Mouse (Mus musculus): ENCODE measurements at regions not wholly inside any gene's neighbourhood (a gene's known extent, or its start where the extent isn't known, plus 50 kb on each side); places are given as distances from the start of the nearest gene placed in this dataset.

DNA sequence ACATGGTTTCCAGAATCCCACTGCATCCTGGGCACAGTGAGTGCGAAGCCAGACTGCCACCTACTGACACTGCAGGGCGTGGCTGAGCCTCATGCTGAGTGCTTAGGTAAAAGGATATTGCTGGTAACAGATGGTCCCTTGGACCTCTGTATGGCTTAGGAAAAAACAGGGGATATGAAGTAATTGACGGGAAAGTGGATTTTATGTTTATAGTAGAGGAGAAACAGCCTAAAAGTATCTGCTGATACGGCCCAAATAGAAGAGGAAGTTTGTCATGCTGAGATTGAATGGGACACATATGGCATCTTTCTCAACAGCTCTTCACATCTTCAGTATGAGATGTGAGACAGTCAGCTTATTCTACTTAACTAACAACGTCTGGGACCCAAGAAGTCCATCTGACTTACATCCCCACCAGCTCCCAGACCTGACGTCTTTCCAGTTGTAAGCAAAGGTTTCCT is 182.1 kb downstream of the Rap2a start:
- peak; percentile 36 to 53 for DNase-seq (ENCODE audit: low spot score in 2 of 2)

DNA sequence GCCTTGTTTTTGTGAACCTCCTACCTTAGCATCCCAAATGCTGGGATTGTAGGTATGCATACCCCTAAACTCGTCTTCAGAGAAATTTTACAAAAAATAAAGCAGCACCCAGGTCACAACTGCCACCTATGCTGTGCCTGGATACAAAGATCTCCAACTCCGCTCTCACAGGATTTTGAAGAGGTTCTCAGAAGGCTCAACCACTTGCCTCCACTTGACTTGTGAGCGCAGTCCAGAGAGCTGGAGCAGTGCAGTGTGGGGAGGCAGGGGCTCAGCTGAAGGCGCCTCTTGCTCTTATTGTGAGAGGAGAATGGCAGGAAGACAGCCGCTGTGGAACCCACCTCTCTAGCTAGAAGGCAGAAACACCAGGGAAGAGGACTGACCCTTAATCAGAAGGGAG is 182.9 kb downstream of the Rap2a start:
- DNase-seq (ENCODE audit: low spot score in 2 of 2) = no peak

DNA sequence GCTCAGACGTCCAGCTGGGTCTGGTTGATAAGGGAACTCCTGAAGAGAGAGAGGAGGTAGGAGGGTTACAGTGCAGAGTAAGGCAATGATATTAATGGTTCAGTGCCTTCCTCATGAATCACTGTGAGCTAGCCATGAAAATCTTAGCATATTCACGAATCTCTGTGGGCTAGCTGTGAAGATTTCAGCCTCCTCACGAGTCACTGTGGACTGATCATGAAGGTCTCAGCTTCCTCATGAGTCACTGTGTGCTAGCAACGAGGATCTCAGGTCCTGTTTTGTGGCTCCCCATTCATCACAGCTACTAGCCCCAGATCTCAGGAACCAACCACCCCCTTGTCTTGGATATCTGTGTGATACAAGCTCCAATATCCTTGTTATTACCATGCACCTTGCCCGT is 191.4 kb downstream of the Rap2a start:
- DNase-seq (ENCODE audit: low spot score in 2 of 2) = no peak

DNA sequence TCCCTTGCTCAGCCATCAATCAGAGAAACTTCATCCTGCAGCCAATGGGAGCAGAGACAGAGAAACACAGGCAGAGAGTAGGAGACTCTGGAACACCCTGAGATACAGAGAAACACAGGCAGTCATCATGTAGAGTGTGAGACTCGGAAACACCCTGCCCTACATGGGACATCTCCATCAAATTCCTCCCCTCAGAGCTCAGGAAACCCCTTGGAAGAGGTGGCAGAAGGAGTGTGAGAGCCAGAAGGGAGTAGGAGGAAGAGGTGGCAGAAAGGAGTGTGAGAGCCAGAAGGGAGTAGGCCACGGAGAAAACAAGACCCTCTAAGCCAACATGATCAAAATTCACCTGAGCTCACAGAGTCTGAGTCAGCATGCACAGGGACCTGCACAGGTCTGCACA is 197.5 kb downstream of the Rap2a start:
- DNase-seq (ENCODE audit: low spot score in 2 of 2) = no peak

DNA sequence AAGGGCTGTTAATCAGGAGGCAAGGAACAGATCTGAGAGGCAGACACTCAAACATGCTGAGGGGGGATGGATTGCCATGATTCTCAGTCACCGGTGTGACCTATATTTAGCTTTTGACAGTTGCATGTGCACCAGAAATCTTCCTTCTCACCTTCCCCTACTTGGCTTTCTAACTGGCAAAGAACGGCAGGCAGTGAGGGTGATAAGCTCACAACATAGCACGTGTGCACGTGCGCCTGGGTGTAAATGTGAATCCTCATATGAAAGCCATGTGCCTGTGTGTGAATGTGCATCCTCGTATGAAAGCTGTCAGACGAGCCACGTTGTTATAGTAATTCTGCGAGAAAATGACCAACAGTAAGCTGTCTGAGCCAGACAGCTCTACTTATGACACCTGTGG is 200.3 kb downstream of the Rap2a start:
- DNase-seq (ENCODE audit: low spot score in 2 of 2) = no peak

DNA sequence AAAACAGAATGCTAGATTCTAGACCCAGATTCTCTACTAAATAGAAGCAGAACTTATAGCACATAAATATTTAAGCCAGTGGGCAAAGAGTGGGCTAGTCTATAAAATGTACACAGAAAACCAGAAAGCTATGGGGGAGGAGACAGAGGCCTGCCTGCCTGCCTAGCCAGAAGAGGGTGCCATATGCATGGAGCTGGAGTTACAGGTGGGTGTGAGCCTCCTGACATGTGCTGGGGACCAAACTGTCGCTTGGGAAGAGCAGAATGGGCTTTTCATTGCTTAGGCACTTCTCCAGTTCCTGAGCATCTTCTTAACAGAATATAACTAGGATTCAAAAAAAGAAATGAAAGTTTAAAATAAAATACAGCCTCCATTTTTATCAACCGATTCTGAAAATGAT is 200.8 kb downstream of the Rap2a start:
- DNase-seq (ENCODE audit: low spot score in 2 of 2) = peak in 1 of 2 experiments; percentile 20

DNA sequence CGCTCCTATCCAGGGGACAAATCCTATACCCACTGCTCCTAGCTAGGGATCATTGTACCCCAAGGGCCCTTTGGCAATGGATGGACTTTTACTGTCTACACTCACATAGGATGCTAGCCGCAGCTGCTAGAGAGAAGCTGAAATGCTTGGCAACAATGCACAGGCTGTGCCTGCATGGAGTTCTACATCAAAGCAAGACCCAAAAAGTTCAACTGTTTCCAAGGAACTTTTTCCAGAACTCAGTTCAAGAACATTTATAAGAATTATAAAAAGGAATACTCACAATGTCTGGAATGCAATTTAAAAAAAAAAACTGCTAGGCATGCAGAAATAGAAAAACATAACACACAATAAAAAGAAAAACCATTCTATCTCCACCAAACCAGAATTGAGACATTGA is 202.0 kb downstream of the Rap2a start:
- DNase-seq (ENCODE audit: low spot score in 2 of 2) = no peak

DNA sequence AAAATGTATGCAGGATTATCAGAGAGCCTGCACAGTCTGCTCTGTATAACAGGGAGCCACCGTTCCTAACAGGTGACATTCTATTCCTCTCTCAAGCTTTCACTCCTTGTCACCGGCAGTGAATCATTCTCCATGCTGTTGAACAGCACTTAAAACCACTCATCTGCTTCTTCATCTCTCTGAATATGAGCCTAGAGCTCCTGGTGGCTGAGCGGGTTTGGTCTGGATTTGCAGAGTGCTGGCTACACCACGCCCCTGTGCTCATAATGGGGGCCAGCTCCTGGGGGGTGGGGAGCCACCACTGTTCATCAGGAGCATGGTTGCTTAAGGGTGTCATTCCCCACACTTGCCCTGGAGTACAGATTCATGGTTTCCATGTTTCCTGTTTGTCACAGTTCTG is 207.0 kb downstream of the Rap2a start:
- DNase-seq (ENCODE audit: low spot score in 2 of 2) = no peak

DNA sequence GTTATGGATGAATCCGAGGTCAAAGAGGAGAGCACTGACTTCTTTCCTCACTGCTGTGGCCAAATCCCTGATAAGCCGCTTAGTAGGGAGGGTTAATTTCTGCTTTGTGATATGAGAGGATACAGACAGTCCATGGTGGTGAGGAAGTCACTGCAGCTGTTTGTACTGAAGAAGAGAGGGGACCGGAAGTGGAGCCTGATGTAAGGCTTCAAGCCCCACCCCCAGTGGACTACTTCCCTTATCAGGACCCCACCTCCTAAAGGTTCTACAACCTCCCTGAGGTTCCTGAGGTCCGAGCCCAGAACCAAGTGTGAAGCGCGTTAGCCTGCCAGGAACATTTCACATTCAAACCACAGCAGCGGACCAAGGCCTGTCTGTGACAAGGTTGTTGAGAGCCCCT is 207.6 kb downstream of the Rap2a start:
- no peak for DNase-seq (ENCODE audit: low spot score in 2 of 2)

DNA sequence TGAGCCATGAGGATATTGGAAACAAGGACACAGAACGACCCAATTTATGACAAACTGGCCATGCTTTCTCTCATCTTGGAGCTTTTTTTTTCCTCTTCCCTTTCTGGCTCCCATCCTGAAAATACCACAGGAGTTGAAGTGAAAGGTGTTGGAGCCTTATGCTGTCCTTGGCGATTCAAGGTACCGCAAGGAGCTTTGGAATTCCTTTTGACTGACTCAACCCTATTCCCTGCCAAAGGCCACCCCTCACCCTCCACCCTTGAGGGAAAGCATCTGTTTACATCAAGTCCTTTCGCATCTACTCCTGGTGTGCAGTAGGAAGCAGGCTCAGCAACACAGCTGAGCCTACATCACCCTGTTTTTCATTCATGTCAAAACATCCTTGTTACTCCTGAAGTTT is 208.5 kb downstream of the Rap2a start:
- DNase-seq (ENCODE audit: low spot score in 2 of 2) = no peak

DNA sequence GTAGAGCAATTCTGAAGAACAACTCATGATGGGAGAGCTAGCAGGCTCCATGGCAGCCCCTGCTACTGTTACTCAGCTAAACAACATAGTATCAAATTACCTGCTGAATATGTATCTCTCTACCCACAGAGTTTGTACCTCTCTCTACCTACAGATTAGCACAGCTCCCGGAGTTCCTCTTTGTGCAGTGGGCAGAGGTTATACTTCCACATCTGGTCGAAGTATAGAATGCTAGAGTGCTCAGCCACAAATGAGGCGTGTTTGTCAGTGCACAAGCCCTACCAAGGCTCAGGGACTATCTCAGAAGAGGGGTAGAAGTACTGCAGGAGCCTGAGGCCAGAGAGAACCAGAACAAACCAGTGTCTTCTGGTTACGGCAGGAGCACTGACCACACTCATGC is 211.6 kb upstream of the Ipo5 start:
- DNase-seq (ENCODE audit: low spot score in 2 of 2) = no peak

DNA sequence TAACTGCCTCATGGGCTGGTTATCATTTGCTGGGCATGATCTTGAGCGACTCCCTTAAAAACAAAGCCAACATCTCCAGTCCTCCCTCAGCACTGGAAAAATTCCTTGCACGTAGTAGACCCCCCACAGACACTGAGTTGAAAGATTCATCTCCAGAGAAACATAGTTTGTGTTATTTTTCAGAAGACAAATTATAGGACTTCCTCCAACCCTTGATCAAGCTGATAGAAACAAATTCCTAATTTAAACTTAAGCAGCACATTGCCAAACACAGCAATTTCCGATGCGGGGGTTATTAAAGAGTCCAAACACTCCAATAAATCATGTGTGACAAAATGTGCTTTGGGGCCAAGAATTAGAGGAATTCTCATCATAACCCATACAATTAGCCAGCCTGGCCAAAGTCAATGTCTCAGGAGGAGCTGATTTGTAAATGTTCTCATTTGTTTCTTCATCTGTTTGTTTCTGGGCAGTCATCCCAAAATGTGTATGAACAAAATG is 205.7 kb upstream of the Ipo5 start:
- no peak for DNase-seq (ENCODE audit: low spot score in 2 of 2)

DNA sequence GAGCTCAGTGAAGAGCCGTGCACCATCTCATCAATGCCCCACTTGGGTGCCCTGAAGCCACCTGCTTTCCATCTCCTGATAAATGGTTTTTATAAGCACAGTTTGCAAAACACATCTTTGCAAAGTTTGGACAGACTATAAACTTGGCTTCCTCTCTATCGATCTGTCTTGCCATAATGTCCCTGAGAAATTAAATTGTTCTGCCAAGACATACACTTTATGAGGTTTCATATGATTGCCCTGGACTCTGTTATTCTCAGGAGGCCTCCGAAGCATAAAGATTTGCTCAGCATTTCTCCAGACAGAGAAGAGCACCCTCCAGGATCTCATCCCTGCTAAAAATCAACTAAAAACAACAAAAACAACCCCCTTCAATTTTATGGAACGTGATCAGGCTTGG is 200.2 kb upstream of the Ipo5 start:
- DNase-seq (ENCODE audit: low spot score in 2 of 2) = no peak

DNA sequence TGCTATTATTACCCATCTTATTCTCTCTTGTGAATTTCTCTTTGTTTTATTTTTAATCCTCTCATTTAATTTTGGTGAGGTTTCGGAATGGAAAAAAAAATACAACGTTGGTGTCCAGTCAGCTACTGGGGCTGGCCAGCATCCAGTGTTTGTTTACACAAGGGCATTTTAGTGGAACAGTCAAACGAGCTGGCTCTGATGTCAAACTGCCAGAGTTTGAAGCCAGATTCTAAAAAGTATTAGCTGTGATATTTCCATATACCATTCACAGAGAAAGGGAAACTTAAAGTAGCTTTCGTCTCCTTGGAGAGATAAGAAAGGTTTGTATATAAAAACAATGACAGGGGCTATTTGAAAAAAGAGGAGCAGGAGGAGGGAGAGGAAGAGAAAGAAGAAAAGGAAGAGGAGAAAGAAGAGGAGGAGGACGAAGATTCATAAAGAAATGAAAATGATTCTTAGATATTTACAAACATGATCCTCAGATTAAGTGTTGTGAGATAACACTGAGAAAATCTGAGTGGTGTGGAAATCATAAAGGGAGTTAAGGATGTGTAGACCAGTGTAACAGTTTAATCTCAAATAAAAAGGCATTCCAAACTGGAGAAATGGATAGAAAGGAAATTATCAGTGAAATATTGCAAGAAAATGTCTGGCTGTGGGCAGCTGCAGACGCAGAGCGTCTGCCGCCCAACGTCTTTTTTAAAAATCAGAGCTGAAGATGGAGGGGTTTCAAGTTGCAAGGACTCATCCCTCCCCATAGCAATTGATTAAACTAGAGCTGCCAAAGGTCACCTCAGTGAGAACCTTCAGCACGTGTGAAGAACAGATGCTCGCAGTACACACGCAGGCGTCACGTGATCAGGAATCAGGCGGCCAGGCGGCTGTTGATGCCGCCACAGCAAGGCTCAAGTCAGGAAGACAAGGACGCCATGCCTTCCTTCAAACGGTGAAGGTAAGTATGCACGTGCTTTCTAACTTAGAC is 190.3 kb upstream of the Ipo5 start:
- no peak for DNase-seq (ENCODE audit: low spot score in 2 of 2)

DNA sequence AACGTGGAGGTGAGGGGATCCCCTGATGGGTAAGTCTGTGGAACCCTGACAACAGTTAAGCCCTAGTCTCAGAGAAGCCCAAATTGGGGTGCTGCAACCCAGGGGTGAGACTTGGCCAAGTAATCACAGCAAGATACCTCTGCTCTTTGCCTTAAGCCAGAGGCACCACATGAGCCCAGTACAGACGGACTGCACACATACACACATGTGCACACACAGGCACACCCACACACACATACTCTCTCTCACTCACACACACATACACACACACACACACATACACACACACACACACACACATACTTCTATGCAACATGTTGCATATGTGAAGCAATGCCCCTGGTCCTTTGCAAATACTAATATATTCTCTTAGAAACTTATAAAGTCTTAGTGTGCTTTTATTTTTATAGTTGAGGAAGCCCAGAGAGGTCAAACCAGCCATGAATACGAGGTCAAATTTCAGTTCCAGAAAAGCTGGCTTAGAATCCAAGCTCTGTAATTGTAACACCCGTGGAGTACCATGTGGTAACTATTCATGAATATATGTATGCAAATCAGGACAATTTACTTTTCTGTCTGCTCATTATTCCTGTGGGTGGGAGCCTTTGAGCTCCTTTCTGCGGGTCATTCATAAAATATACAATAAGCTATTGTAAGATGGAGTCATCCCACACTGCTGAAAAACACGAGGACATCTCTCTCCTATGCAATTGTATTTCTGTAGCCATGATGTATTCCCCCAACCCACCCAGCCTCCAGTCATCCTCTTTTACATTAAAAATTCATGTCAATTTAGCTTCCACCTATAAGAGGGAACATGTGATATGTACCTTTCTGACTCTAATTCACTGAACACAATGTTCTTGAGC is 189.2 kb upstream of the Ipo5 start:
- DNase-seq (ENCODE audit: low spot score in 2 of 2) = no peak

DNA sequence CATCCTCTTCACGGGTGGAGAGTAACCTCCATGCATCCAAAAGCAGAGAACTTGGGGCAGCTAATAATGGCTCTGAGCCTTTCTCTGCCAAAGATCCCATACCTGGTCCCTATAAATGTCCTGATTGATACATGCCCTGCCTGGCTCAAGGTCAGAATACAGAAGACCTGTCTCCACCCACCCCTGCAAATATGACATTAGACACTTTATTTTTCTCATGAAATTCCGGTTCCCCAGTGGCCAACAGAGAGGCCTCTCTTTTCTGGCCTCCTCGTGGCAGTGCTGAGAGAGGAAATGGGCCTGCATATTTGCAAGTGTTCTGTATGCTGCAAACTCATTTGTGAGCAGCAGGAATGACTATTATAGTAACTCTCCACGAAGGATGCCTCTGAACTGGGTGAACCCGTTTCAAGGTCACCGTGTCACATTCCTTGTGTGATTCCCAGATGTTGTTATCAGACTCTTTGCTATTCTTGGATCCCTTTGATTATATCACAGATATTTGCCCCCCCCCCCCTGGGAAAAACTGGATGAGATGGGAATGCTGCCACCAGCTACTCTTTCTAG is 188.4 kb upstream of the Ipo5 start:
- no peak for DNase-seq (ENCODE audit: low spot score in 2 of 2)

DNA sequence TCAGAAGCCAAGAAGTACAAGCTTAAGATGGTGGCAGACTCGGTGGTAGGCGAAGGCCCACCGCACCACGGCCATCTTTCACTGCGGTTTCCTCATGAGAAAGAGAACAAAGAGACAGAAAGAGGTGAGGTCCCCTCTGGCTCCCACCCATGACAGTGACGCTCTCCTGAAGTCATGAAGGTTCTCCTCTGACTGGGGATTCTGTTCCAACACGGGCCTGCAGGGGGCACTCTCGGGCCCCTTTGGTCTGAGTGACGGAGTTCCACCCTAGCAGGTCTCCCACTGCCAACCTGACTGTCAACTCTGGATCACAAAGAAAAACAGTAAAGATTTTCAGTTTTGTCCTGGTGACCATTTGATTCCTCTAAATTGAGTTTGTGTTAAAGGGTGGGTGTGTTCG is 182.9 kb upstream of the Ipo5 start:
- DNase-seq (ENCODE audit: low spot score in 2 of 2) = no peak

DNA sequence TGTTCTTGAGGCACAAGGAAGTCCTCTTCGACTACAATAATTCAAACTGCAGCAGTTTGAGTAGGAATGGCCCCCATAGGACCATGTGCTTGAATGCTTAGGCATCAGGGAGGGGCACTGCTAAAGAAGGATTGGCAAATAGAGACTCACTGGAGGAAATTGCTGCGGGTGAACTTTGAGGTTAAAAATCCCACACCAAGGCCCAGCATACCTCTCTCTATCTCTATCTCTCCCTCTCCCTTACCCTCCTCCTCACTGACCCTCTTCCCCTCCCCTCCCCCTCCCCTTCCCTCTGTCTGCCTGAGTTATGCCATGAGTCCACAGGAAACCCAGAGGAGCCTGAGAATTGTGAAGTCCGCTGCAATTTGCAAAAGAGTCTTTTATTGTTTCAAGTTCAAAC is 180.8 kb upstream of the Ipo5 start:
- DNase-seq (ENCODE audit: low spot score in 2 of 2) = no peak

DNA sequence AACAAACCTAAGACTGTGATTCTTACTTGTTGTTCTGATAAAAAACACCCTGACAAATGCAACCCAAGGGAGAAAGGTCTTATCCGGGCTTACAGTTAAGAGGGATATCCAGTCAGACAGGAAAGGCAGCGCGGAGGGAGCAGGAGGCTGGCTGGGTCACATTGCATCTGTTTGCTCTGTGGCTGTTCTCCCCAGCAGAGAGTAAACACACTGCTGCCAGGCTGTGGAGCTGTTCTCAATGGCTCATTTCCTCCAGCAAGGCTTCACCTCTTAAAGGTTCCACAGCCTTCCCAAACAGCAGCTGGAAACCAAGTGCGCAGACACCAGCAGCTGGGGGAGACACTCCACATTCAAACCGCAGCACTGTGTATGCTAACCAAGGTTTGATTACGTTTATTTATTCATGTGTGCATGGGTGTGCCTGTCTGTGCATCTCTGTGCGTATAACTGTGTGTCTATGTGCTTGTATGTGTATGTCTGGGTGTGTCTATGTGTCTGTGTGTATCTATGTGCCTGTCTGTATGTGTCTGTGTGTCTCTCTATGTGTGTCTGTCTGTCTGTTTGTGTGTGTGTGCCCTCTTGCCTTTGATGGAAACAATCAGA is 179.2 kb upstream of the Ipo5 start:
- no peak for DNase-seq (ENCODE audit: low spot score in 2 of 2)

DNA sequence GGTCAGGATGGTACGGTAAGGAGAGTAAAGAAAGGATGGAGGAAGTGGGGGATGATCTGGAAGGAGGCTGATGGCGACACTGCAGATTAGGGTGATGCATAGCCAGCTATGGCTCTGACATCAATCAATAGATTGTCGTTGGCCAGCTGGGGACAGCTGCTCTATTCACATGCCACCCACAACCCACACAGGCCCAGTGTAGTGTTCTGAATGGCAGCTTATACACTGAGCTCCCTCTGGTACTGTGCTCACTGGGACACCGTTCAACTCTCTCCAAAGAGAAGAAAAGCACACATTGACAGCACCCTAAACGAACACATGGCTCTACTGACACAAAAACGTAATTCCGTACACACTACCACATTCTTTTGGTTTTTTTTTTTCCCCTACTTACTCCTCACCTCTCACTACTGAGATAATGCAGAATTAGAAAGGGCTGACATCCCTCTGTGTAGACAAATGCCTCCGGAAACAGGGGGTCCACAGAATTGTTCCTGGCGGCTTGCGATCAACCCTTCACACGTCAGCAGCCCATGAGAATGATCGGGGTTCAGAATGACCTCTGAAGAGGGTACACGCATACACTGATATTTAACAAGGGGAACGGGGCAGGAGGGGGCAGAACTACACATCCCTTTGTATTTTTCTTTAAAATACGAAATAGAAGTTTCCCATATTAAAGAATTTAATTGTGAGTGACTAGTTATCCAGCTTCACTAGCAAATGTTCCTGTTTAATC is 178.5 kb upstream of the Ipo5 start:
- peak in 1 of 2 experiments; percentile 43 for DNase-seq (ENCODE audit: low spot score in 2 of 2)

All from layer of hippocampus, postnatal 14 days (tissue).